Mouse (Mus musculus): Measurements from ENCODE around the gene Vwa7.

DNA sequence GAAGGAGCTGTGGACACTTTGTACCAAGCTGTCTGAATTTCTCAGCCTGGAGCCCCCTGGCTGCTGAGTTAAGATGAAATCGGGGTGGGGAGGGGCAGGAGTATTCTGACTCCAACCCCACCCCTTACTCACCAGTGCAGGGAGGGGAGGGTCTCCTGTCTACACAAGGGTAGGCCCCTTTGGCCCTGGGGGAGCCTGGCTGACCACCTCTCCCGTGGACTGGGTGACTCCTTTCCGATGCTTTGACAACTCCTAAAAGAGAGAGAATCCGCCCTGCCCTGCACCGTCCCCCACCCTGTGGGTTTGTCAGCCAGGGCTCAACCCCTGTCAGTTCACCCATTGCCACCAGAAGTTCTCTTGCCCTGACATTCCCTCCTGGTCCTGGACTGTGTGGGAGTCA lies 9.8 kb downstream of the Vwa7 start:
- no peak; a peak in 1 of 6 replicates for TF ChIP-seq CTCF (IDR thresholded peaks at IDR 0.05 in 2 of 3, conservative IDR thresholded peaks at IDR 0.05 in 1 of 3; ENCODE audit: control insufficient read depth in 1 of 3, insufficient read depth in 1 of 3, low read depth in 2 of 3, low read length in 3 of 3, poor library complexity in 1 of 3, severe bottlenecking in 1 of 3)
- no peak for TF ChIP-seq MAX (IDR thresholded peaks at IDR 0.05; ENCODE audit: low read length)
- no peak for TF ChIP-seq POLR2AphosphoS5 (IDR thresholded peaks at IDR 0.05; ENCODE audit: borderline replicate concordance, low read depth, low read length)
- TF ChIP-seq POLR2AphosphoS2 (IDR thresholded peaks at IDR 0.05; ENCODE audit: low read length) = no peak
- no peak for TF ChIP-seq ZKSCAN1 (IDR thresholded peaks at IDR 0.05; ENCODE audit: low read depth, low read length)
- TF ChIP-seq SIN3A (IDR thresholded peaks at IDR 0.05; ENCODE audit: low read length) = no peak
- TF ChIP-seq CHD2 (IDR thresholded peaks at IDR 0.05; ENCODE audit: low read length) = no peak
- TF ChIP-seq POLR2A (IDR thresholded peaks at IDR 0.05; ENCODE audit: control insufficient read depth in 1 of 2, insufficient read depth in 1 of 2, low read depth in 1 of 2, low read length in 2 of 2, poor library complexity in 1 of 2) = no peak; a peak in 1 of 4 replicates
- no peak for TF ChIP-seq EP300 (IDR thresholded peaks at IDR 0.05; ENCODE audit: low read depth in 1 of 2, low read length in 2 of 2)
- TF ChIP-seq TCF12 (IDR thresholded peaks at IDR 0.05; ENCODE audit: low read depth, low read length) = no peak
- no peak for TF ChIP-seq MYC (IDR thresholded peaks at IDR 0.05; ENCODE audit: low read depth, low read length)
- no peak for TF ChIP-seq BHLHE40 (IDR thresholded peaks at IDR 0.05; ENCODE audit: borderline replicate concordance, low read depth, low read length)
- no peak for TF ChIP-seq NRF1 (IDR thresholded peaks at IDR 0.05; ENCODE audit: insufficient read depth, low read depth, low read length, poor library complexity, severe bottlenecking)
- TF ChIP-seq RCOR1 (IDR thresholded peaks at IDR 0.05; ENCODE audit: low read depth, low read length) = no peak

Measured in MEL (cell line).